Mouse (Mus musculus) heart, embryonic 16.5 days (tissue): ENCODE data around the gene Hivep2. TPM values are rescaled to one million over a fixed set of nuclear protein-coding genes. Genes with fewer than 3 reads are reported as not detected.

Experiments
- ATAC-seq: fragments of 200-750 bp; cut with Nextera tagmentation; replicated peaks from 2 replicates; pipeline ENCODE4 v1.8.0; 2017; ENCODE audit warnings: moderate number of reproducible peaks; ENCODE audit not compliant: insufficient read depth, low FRiP score; ENCODE audit errors: extremely low read depth
- H3K27ac ChIP-seq: fragments of 300-500 bp; sonication (generic); 2 replicates; pipeline ENCODE4 v1.5.1; 2014; ENCODE audit warnings: mild to moderate bottlenecking, low read length, control low read depth, moderate library complexity
- H3K27me3 ChIP-seq: fragments of 300-500 bp; sonication (generic); 2 replicates; pipeline ENCODE4 v1.6.1; 2014; ENCODE audit warnings: low read length, mixed read lengths; ENCODE audit not compliant: control insufficient read depth, insufficient read depth
- H3K36me3 ChIP-seq: fragments of 300-500 bp; sonication (generic); 2 replicates; pipeline ENCODE4 v1.6.1; 2014; ENCODE audit not compliant: control insufficient read depth, insufficient read depth
- H3K4me1 ChIP-seq: fragments of 300-500 bp; sonication (generic); 2 replicates; pipeline ENCODE4 v1.6.1; 2014; ENCODE audit warnings: low read length, mixed read lengths; ENCODE audit not compliant: control insufficient read depth, insufficient read depth
- H3K4me2 ChIP-seq: fragments of 300-500 bp; sonication (generic); 2 replicates; pipeline ENCODE4 v1.6.1; 2014; ENCODE audit warnings: low read depth, mild to moderate bottlenecking, control low read depth, low read length
- H3K4me3 ChIP-seq: fragments of 300-500 bp; sonication (generic); 2 replicates; pipeline ENCODE4 v1.5.1; 2014; ENCODE audit warnings: mild to moderate bottlenecking, control low read depth, low read length
- H3K9ac ChIP-seq: fragments of 300-500 bp; sonication (generic); 2 replicates; pipeline ENCODE4 v1.6.1; 2014; ENCODE audit warnings: low read length, control low read depth
- H3K9me3 ChIP-seq: fragments of 300-500 bp; sonication (generic); replicated peaks from 2 replicates; pipeline ENCODE4 v1.6.1; 2016; ENCODE audit warnings: low read length; ENCODE audit not compliant: control insufficient read depth
- WGBS: fragments of 180-500 bp; shearing (Covaris S2); extraction: QIAGEN DNeasy Blood & Tissue Kit; methylation state at CpG from one replicate; pipeline ENCODE4 v1.1.7; 2014; 5-methylcytosine and 5-hydroxymethylcytosine counted together
- polyA plus RNA-seq: library from polyadenylated mRNA; unstranded; fragments of >200 nt; fragmentation: Nextera tagmentation; extraction: Ambion mirVana; gene quantifications from 2 replicates; pipeline ENCODE4 v1.2.1, GENCODE M21; 2015

Gene Hivep2
- polyA plus RNA-seq, 1 experiment from 2014 or later, result 5.7 TPM

DNA sequence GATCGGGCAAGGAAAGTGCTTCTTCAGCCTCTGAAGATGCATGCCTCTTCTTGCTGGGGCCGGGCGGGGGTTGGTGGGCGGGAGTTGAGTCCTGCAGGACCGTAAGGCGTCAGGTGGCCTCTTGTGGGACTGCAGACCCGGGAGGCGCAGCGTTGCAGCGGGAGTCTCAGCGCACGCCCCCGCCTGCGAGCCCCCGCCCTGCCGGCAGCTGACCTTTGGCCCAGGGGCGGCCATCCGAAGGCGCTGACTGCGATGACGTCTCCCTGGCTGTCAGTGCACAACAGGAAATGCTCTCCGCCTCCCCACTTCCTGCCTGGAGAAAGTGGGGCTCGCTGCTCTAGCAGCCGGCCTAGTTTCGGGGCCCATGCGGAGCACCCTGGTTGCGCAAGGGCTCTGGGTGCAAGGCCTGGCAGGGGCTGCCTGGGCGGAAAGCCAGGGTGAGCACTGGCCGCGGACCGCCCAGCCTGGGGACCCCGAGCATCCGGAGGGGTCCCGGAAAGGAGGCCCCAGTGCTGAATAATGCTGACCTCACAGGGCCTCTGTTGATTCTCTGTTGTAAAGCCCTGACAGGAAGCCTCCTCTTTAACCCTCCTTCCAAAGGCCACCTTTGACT, 17.0 kb downstream of the Hivep2 start:
- peak overlapping the region; percentile 96 for H3K27ac ChIP-seq
- peak overlapping the region; percentile 85 for H3K9ac ChIP-seq
- whole genome bisulfite sequencing, result 1% methylated on average over 34 of the region's 34 CpGs
- peaks cover 24% of the 10 kb centered on the region for H3K4me1 ChIP-seq
- peak overlapping the region; percentile 66 for H3K4me3 ChIP-seq
- H3K9me3 ChIP-seq, result no peaks in the 10 kb centered on the region
- peak overlapping the region; percentile 87 for H3K4me2 ChIP-seq
- H3K27me3 ChIP-seq, result no peaks in the 10 kb centered on the region
- peak; percentile 80 for ATAC-seq
- no peaks in the 10 kb centered on the region for H3K36me3 ChIP-seq

DNA sequence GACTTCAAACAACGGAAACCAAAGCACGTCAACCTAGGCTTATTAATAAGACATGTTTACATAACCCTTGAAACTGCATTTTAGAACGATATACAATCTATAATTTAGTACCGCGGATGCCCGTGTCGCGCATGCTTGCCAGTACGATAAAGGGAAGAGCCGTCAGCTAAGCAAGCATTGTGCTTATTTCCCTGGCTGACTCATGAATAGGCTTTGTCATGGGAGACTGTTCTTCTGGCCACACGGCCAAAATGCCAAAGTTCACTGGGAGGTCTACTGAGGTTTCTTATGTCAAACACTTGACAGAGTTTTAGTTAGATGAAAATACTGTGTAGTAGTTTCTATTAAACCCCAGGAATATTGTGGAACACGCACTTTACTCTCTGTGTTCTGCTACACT, 17.8 kb downstream of the Hivep2 start:
- Histone ChIP-seq H3K9ac (no peak overlapping the region), H3K36me3 (no peaks in the 10 kb centered on the region), H3K4me2 (peak overlapping the region; percentile 87), H3K4me3 (no peak overlapping the region), H3K9me3 (no peaks in the 10 kb centered on the region), H3K4me1 (peaks cover 21% of the 10 kb centered on the region), H3K27ac (peak overlapping the region; percentile 96), H3K27me3 (no peaks in the 10 kb centered on the region)
- ATAC-seq, result no peak
- WGBS, result 50% methylated on average over 12 of the region's 12 CpGs

DNA sequence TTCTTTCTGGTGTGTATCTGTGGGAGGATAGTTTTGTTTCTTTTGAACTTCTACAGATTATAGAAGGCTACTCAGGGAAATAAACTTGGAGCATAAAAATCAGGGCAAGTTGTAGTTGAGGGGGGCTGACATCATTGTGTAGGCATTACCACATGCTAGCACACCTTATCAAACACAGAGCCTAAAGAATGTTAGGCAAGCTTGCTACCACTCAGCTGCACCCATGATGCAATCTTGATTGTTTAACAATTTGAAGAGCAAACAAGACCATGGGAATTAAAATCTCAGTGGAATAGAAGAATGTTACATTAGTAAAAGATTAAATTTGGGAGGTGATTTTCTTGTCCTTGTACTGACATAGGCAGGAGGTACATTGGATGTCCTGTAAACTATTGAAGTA, 18.4 kb downstream of the Hivep2 start:
- H3K4me2 ChIP-seq, result no peak overlapping the region
- no peak overlapping the region for H3K4me3 ChIP-seq
- no peak for ATAC-seq
- H3K9me3 ChIP-seq, result no peaks in the 10 kb centered on the region
- H3K4me1 ChIP-seq, result peaks cover 16% of the 10 kb centered on the region
- peak overlapping the region; percentile 96; the same call in 1 of the 2 replicates for H3K27ac ChIP-seq
- H3K27me3 ChIP-seq, result no peaks in the 10 kb centered on the region
- no peaks in the 10 kb centered on the region for H3K36me3 ChIP-seq
- H3K9ac ChIP-seq, result no peak overlapping the region

DNA sequence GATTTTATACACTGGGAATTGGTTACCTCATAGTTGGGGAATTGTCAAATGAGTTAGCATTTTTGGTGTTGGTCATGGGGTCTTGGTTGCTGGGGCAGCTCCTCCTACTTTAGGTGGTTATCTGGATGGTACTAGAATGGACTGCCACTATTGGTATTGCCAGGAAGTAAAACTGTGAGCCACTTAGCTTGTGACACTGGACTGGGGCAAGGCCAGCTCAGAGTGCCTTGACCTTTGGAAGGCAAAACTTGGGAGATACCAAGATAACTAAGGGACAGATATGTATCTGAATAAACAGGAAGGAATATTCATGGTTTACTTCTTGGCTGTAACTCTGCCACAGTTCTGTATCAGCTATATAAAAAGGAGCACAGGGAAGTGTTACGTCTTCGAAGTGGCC, 20.7 kb downstream of the Hivep2 start:
- Histone ChIP-seq H3K4me2 (no peak overlapping the region), H3K36me3 (no peaks in the 10 kb centered on the region), H3K27ac (no peak overlapping the region), H3K9me3 (no peaks in the 10 kb centered on the region), H3K4me3 (no peak overlapping the region), H3K9ac (no peak overlapping the region), H3K4me1 (peaks cover 16% of the 10 kb centered on the region), H3K27me3 (no peaks in the 10 kb centered on the region)
- ATAC-seq, result no peak
- 91% methylated on average over 2 of the region's 2 CpGs for WGBS

DNA sequence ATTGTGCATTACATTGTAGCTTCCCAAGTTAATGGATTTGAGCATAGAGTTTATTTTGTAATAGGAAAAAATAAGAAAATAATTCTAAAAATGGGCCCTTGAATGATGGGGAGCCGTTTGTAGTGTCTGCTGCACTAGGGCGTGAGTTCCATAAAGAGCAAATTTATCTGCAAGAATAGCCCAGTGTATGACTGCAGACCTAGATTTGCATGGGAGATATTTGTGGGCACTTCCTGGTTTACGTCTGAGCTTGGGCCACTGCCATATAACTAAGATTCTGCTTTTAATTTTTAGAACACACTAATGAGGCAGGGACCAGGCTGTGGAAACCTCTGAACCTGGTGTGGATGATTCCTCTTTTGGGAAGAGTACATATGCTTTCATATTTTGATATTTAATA, 21.5 kb downstream of the Hivep2 start:
- WGBS, result 45% methylated on average over 3 of the region's 3 CpGs

DNA sequence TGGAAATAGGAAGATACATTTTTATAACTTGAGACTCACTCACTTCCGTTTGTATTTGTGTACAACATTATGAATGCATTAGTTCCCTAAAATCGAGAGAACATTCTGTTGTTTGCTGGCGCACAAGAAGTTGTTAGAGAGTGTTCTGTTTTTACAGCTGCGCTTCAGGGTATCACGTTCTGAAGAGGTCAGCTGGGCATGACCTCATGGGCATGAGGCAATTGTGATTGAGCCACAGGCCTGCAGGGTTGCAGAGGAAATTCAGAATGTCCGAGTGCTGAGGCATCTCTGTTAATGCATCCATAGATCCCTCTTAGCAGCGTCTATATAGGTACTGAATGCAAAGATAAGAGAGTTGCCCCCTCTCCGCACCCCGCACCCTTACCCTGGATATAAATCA, 22.4 kb downstream of the Hivep2 start:
- Histone ChIP-seq H3K4me2 (no peak overlapping the region), H3K9me3 (no peaks in the 10 kb centered on the region), H3K36me3 (no peaks in the 10 kb centered on the region), H3K9ac (no peak overlapping the region), H3K27ac (no peak overlapping the region), H3K4me1 (peaks cover 10% of the 10 kb centered on the region), H3K27me3 (no peaks in the 10 kb centered on the region), H3K4me3 (no peak overlapping the region)
- ATAC-seq, result no peak
- WGBS, result 62% methylated on average over 9 of the region's 9 CpGs

More for the DNA sequence above, 21.5 kb downstream of the Hivep2 start:
- Histone ChIP-seq H3K27ac (no peak overlapping the region), H3K27me3 (no peaks in the 10 kb centered on the region), H3K4me2 (no peak overlapping the region), H3K9ac (no peak overlapping the region), H3K4me3 (no peak overlapping the region), H3K36me3 (no peaks in the 10 kb centered on the region), H3K4me1 (peaks cover 14% of the 10 kb centered on the region), H3K9me3 (no peaks in the 10 kb centered on the region)
- ATAC-seq, result no peak

DNA sequence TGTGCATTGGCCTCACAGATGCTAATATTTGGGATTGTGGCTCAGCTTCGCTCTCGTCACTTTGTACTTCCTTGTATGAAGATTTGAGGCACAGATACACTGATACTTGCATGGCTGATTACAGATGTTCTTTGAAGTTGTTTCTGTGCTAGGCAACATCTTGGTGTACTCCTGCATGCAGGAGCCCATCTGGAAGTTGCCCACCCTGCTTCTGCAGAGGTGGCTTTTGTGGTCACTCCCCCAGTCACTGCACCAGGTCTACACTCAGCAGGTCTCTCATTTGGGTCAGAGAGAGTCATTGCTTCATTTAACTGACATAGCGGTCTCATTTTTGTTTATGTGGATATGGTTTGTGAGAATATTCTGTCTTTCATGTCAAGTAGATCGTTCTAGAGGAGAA, 22.9 kb downstream of the Hivep2 start:
- Histone ChIP-seq H3K9me3 (no peaks in the 10 kb centered on the region), H3K9ac (no peak overlapping the region), H3K36me3 (no peaks in the 10 kb centered on the region), H3K27me3 (no peaks in the 10 kb centered on the region), H3K4me2 (no peak overlapping the region), H3K4me1 (peaks cover 6% of the 10 kb centered on the region), H3K4me3 (no peak overlapping the region), H3K27ac (no peak overlapping the region)
- WGBS, result 89% methylated on average over 4 of the region's 4 CpGs
- ATAC-seq, result no peak

DNA sequence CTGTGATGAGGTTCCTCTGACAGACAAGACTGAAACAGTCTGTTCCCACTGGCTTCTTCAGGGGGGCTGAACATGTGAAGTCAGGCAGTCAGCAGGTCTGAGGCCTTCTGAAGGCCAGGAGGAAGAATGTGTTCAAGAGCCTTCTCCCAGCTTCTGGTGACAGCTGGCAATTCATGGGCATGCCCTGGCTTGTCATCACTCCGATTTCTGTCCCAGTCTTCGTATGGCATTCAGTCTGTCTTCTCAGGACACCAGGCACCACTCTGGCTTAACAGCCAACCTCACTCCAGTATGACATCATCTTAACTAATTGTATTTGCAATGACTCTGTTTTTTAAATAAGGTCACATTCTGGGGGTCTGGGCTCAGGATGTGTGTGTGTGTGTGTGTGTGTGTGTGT, 25.0 kb downstream of the Hivep2 start:
- no peaks in the 10 kb centered on the region for H3K36me3 ChIP-seq
- no peak overlapping the region for H3K27ac ChIP-seq
- no peak overlapping the region for H3K4me2 ChIP-seq
- no peak overlapping the region for H3K4me3 ChIP-seq
- H3K27me3 ChIP-seq, result no peaks in the 10 kb centered on the region
- no peak overlapping the region for H3K9ac ChIP-seq
- 52% methylated on average over 2 of the region's 2 CpGs for WGBS
- no peaks in the 10 kb centered on the region; the same call in 1 of the 2 replicates for H3K4me1 ChIP-seq
- H3K9me3 ChIP-seq, result no peaks in the 10 kb centered on the region
- no peak for ATAC-seq

DNA sequence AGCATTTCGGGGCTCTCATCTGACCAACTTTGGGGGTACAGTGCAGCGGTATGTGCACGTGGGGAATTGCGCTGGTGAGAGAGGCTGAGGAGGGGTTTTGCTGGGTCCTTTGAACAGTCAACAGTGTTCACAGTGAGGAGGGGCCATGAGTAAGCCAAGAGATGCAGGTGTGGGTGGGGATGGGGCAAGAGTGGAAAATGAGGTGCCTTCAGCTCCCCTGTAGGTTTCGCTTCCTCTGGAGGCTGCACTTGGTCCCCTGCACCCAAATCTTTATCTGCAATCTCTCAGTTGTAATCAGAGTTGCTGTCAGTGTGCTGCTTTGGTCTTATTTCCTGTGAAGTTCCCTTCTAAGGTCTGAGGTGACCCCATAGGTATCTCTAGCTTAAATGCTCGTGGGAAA, 27.5 kb downstream of the Hivep2 start:
- Histone ChIP-seq H3K27ac (no peak overlapping the region), H3K36me3 (no peaks in the 10 kb centered on the region), H3K4me2 (no peak overlapping the region), H3K4me3 (no peak overlapping the region), H3K9me3 (no peaks in the 10 kb centered on the region), H3K4me1 (no peaks in the 10 kb centered on the region; the same call in 1 of the 2 replicates), H3K27me3 (no peaks in the 10 kb centered on the region), H3K9ac (no peak overlapping the region)
- WGBS, result 75% methylated on average over 6 of the region's 6 CpGs
- ATAC-seq, result peak; percentile 63
